Mouse (Mus musculus): ENCODE measurements around the gene Cecr2.

Gene Cecr2

DNA sequence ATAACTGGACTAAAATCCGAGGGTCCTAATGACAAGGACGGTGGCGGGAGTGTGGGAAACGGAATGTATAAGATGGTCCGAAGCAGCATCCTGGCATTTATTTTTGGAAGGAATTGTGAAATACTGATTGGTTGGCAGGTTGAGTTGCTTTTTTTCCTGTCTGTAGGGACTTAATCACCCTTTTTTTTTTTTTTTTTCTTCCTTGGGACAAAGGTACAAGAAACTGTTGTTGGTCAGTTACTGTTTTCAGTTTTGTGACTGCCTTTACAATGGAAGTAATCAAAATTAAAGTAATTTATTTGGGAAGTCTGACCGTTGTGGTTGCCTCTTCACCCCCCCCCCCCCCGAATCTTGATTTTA lies 1.2 kb downstream of the Cecr2 start:
- no peak for DNase-seq (ENCODE audit: inconsistent ontology term)

DNA sequence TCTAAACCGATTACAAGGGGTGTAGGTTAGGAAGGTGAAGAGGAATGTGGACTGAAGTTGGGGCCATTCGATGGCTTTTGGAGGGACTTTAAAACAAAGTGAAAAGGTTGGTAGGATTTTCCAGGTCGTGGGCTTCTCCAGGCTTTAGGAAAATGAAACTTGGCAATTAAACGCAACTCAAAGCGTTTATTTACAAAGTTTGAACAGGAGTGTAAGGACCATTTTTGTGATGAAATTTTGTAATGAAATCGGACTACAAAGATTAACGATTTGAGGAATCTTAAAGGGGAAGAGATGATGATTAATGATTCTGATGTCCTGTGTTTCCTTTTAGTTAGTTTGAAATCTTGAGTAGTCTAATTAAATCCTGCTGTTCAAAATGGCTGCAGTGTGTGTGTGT lies 1.7 kb downstream of the Cecr2 start:
- DNase-seq (ENCODE audit: inconsistent ontology term) = peak; percentile 5

DNA sequence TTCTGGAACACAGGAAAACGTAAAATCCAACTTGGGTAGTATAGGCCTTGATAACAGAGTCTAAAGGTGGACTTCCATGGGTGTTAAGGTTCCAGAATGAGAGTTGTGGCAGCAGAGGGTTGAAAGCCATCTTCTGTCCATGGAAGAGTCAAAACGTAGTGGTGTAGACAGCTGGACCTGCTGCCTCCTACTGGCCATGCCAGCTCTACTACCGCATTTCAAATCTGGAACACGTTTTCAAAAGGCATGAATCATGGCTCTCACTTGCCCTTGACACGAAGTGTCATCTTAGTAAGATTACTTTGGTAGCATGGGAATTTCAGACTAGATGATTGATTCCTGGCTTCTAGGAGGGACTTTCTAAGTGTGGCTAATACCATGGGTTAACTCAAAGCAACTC lies 8.0 kb downstream of the Cecr2 start:
- no peak for DNase-seq (ENCODE audit: inconsistent ontology term)

DNA sequence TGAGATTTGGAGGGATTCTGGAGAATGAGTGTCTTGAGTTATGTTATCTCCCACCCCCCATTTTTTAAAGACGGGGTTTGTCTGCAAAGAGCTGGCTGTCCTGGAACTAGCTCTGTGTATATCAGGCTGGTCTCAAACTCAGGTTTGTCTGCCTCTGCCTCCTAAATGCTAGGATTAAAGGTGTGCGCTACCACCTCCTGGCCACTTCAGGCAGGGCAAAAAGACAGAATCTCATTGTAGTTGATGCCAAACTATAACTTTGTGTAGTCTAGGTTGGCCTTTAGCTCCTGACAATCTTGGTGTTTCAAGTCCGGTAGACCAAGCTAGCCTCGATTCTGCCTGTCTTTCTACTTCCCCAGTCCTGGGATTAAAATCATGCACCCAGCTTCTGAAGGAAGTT lies 8.7 kb downstream of the Cecr2 start:
- DNase-seq (ENCODE audit: inconsistent ontology term) = no peak

DNA sequence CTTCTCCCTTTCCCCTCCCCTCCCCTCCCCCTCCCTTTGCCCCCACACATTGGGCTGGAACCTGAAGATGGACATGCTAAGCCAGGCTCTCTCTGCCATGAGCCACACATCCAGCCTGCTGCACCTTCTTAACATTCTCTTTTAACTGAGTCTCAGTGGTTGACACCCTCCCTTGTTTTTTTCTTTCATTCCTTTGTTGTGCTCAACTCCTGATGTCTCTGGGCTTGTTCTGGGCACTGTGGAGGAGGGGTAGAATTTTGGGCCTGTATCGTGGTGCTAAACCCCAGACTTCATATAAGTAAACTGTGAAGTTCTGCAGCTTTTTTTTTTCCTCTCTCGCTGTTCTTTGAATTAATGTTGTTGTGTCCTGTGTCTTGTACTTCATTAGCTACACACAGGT lies 9.8 kb downstream of the Cecr2 start:
- no peak for DNase-seq (ENCODE audit: inconsistent ontology term)

DNA sequence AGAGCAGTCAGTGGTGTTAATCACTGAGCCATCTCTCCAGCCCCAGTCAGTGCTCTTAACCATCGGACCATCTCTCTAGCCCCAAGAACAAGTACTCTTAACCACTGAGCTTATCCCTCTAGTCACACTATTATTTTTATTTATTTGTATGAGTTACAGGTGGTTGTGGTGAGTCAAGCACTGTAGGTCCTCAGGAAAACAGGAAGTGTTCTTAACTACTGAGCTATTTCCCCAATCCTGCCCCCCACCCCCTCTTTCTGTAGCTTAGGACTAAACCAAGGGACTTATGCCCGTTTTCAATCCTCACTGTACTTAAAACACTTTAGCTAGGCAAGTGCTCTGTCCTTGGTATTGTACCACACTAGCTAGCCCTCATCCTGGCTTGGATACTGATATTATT lies 17.2 kb downstream of the Cecr2 start:
- DNase-seq (ENCODE audit: inconsistent ontology term) = no peak

DNA sequence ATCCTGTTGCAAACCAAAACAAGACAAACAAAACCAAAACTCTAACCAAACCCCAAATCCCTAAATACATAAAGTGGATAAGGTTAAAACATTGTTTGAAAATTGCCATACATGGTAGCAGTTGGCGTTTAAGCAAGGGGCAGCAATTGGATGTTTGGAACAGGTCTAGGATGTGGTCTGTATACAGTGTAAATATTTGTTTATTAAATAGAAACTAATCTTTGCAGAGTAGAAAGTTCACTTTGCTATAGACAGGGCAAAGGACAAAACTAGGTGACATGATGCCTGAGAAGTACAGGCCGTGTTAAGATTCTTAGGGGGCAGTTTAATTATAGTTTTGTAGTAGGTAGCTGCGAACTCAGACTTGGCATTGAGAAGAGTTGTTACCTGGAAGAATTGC lies 18.6 kb downstream of the Cecr2 start:
- no peak for DNase-seq (ENCODE audit: inconsistent ontology term)

DNA sequence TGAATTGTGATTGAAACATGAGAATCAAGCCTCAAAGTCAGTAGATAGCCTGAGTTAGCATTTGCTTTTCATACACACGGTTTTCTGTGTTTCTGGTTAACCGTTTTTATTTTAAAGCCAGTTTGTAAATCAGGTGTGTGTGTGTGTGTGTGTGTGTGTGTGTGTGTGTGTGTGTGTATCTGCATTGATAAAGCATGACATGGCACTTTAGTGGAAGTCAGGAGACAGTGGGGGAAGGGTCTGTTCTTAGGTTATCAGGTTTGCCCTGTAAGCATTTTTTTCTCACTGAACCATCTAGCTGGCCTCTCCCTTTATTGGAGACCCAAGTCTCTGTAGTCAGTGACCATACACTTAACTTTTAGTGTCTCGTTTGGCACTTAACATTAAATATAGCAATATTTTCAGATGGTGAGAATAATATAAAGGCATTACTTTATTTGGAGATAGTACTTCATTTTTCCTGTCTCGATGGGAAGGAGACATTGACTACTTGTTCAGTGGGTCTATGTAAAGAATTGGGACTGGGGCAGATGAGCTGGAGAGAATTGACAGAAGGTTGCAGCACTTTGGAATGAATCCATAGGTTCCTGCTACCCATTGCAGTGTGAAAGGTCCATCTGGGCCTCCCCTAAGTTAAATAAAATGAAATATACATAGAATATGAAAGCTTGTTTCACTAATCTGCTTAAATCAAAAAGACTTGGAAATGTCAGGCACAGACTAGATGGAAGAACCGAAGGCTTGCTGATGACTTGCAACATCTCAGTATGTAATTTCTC lies 20.9 kb downstream of the Cecr2 start:
- no peak for DNase-seq (ENCODE audit: inconsistent ontology term)

DNA sequence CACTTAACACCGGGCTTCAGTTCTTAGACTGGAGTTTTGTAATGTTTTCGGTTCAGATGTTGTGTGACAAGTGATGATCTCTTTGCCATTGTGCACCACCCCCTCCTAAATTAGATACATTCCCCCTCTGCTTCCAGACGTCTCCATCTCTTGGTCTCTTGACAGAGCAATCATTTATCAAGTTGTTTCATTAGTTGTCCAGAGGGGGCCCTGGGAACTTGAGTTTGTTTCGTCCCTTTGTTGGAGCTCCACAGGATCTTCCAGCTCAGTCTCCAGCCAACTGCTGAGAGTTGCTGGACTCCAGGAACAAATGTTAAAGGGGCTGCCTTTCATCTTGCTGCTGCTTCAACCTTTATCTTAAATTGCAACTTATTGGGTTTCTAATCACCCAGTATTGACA lies 34.1 kb downstream of the Cecr2 start:
- DNase-seq (ENCODE audit: inconsistent ontology term) = peak; percentile 20

DNA sequence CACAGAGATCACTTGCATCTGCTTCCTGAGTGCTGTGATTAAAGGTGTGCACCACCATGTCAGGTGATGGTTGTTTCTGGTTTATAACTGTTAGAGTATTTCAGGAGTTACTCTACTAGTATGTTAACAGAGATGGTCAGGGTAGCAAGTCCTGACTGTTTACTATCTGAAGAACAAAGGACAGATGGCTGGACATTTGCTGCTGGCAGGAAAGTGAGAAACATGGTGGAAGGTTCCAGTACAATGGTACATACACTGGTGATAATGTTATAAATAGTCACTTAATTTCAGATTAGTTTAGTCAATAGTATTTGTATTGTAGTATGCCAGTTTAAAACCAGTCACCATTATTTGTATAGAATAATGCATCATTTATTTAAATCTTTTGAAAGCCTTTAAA lies 38.2 kb downstream of the Cecr2 start:
- DNase-seq (ENCODE audit: inconsistent ontology term) = no peak

DNA sequence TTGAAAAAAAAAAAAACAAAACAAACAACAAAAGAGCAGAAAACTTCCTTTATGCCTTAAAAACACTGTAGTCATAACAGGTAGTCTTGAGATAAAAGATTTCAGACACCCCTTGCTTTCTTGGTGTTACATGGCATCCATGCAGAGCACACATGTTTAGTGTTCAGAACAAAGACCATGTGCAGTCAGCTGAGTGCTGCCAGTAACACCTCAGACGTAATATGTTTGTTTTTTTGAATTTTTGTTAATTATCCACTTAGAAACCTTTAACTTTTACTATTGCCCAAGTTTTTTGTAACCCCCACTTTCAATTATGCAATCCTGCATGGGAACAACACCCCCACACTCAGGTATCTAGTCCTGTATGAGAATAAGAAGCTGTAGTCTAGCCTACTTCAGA lies 42.6 kb downstream of the Cecr2 start:
- no peak for DNase-seq (ENCODE audit: inconsistent ontology term)

DNA sequence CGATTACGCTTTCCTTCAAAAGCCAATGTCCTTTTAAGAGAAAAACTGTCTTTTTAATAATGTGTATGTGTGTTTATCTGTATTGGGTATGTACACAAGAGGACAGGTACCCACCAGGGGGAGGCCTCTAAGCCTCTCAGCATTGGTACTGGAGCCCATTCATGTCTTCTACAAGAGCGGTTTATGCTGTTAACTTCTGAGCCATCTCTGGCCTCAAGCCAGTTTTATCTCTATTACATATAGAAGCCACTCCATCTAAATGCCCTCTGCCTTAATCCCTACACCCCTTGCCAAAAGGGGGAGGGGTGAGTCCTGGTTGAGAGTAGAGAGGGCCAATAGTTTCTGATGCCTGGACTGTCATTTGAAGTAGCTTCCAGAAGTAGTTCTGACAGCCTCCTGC lies 48.6 kb downstream of the Cecr2 start:
- DNase-seq (ENCODE audit: inconsistent ontology term) = no peak

DNA sequence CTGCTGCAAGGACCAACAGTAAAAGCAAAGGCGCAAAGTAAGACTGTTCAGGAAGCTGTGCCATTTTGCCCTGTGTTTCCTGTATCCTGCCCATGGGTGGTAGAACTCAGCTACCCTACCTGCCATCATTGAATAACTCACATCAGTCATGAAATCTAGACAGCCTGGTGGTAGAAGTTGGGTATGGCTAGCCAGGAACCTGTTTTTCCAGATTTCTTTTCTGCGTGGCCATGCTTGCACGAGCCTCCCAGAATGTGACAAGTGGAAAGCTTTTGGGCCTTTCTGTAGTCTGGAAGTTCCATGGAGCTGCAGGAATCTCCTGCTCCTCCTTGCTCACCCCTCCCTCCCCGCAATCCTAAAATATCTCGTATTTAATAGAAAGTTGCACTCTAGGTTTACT lies 49.1 kb downstream of the Cecr2 start:
- no peak for DNase-seq (ENCODE audit: inconsistent ontology term)

DNA sequence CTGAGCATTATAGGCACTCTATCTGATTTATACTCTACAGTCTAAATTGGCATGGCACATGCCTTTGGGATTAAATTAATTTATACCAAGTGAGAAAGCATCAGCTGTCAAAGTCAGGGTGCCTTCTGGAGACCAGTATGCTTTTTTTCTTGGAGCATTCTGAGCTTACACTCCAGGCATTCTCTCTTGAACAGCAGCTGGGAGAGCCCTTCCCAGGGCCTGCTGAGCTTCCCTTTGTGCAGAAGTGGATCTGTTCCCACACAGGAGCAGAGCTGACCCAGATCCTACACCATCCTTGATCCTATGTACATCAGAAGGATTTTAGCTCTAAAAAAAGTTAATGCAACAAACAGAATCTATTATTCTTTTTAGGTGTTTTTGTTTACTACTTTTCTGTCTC lies 49.7 kb downstream of the Cecr2 start:
- DNase-seq (ENCODE audit: inconsistent ontology term) = peak; percentile 9

DNA sequence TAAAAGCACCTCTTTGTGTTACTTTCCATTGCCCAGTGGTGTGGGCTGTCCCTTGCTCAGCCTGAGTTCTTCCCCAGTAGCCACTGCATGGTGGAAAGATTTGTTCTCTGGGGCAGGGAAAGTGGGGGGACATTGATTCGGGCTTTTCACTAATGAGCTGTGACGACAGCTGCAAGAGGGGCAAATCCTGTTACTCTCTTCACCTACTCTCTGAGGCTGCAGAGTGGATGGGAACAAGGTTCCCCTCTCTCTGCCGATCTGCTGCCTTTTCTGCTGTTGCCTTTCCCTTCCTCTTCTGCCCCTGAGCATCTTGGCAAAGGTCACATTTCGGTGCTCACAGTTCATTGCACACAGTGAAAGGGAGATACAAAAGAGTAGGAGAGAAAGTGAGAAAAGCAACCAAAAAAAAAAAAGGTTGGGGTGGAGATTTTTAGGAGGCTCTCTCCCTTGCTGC lies 50.4 kb downstream of the Cecr2 start:
- peak; percentile 65 for DNase-seq (ENCODE audit: inconsistent ontology term)

DNA sequence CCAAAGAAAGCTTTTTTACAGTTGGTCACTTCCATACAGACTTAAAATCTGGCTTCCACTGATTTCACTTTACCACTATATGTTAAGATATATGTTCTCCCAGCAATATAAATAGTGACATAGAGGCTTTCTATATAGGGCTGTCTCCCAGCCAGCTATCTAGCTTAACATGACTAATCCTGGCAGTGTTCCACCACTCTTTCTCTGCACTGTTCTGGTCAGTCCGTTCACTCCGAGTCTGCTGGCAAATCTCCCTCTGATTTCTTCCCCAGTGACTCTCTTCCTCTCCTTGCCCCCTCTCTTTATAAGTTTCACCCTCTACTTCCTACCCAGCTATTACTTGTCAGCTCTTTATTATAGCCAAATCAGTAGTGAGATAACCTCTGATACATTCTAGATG lies 59.8 kb downstream of the Cecr2 start:
- peak; percentile 3 for DNase-seq (ENCODE audit: inconsistent ontology term)

DNA sequence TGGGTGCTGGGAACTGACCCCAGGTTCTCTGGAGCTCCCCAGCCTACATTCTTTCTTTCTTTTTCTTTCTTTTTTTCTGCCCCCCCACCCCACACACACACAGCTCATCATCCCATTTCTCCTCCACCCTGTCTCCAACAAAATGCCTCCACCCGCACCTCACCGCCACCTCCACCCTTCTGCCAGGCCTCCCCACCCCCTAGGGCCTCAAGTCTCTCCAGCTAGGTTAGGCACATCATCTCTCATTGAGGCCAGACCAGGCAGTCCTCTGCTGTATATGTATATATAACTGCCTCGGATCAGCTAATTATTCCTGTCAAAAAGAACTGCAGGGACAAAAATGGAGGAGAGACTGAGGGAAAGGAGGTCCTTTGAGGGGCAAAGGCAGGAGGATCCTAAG lies 69.8 kb downstream of the Cecr2 start:
- DNase-seq (ENCODE audit: inconsistent ontology term) = no peak

DNA sequence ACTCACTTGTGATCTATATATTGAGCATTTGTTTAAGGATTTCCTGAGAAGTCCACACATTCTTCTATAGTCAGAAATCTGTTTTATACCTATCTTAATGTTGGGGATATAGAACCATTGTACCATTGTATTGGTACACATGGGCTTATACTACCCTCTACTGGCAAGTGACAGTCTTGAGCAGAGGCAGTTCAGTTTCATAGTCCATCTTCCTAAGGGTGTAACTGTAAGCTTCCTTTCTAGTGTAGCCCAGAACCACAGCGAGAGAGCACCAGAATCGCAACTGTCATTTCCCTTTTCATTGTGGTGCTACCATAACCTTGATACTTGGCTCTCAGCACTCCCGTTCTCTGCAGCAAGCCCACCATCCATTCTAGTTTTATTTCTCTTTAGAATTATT lies 70.4 kb downstream of the Cecr2 start:
- DNase-seq (ENCODE audit: inconsistent ontology term) = peak; percentile 27

DNA sequence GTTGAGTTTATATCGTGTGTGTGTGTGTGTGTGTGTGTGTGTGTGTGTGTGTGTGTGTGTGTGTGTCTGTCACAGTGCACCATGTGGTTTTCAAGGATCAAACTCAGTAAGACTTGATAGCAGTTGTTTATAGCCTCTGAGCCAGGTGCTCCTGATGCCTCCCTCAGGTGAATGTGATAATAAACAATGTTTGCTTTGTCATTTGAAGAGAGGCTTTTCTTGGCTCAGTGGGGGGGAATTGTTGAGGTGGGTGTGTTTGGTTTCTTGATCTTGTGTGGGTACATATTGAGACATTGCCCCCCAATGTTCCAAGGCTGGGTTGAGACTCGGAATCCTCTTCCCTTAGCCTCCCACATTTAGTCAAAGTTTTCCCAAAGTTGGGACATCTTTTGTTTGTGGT lies 77.0 kb downstream of the Cecr2 start:
- DNase-seq (ENCODE audit: inconsistent ontology term) = no peak

DNA sequence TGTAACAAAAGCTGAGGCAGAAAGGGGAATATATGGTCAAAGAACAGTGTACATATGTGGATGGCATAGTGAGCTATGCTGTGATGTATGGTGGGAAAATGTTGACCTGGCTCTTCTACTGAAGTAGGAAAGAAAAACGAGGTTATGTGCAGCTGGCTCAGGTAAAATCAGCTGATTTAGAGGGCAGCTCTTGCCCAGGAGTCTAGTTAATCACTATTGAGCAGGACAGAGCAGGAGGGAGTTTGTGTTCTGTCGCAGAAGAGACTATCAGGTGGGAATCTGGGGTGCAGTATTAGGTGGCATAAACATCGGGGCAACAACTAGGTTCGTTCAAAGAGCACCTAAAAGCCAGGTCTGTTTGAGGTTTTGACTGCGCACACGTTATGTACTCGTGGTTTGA lies 78.1 kb downstream of the Cecr2 start:
- no peak for DNase-seq (ENCODE audit: inconsistent ontology term)

DNA sequence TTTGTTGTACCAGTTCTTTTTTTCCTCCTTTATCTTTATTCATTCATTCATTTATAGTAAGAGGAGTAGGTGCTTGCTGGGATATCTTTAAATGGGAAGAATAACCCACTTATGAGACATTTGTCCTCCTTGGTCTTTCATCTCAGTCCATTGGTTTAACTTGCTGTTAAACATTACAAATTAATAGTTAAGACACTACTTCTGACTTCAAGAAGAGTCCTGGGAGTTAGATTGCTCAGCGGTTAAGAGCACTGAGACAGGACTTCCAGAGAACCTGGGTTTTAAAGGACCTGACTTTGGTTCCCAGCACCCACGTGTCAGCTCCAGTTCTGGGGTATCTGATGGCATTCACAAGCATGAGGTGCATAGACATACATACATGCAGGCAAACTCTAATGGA lies 80.2 kb downstream of the Cecr2 start:
- DNase-seq (ENCODE audit: inconsistent ontology term) = no peak

DNA sequence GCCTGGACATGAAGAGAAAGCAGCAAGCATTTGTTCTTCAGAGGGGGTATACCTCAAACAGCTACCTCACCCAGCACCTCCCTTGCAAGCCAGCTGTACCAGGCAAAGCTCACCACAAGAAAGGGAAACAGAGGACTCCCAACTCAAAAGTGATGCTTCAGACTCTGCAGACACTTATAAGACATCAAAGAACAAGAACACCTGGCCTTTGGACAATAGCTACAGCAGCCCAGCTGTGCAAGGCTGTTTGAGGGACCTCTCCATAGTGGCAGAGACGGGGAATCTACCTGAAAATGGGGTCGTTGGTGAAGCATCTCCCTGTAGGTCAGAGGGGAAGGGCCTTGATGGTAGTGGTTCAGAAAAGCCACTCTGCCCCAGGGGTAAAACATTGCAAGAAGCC lies 95.0 kb downstream of the Cecr2 start:
- no peak for DNase-seq (ENCODE audit: inconsistent ontology term)

DNA sequence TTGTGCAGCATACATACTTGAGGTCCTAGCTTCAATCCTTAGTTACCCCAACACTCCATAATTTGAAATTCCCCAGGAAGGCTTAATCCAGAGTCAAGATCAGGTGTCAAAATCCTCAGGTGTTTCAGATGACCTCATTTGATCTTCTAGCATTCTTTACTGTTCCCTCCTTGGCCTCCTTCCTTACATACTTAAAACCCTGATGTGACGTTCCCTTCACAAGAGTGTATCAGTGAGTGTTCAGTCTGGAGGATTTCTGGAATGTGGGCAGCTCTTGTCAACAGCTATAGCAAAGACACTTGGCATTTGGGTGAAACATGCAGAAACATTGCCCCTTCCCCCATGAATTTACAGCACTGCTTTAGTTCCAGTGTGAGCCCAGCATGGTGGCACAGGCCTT lies 103.8 kb downstream of the Cecr2 start:
- no peak for DNase-seq (ENCODE audit: inconsistent ontology term)

DNA sequence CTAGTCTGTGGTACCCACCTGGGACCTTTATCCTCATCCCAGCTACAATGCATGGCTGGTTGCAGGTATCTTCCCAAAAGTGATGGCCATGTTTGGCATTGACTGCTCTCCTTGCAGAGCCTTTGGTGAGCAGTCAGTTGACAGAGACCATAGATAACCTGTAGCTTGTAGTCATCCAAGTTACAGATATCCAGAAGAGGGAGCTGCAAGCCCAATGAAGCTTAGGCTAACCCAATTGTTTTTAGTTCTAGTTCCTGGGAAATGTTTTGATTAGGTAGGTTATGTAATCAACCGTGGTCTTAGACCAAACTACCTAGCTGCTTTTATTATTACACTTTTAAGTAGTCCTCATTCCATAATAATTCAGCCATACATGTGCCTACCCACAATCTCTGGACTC lies 105.2 kb downstream of the Cecr2 start:
- no peak for DNase-seq (ENCODE audit: inconsistent ontology term)
